Mouse (Mus musculus) ES-E14 (cell line): ENCODE measurements around the gene Gm21190.
"Not testable (repeated sequence)": the region's sequence is repeated elsewhere in the genome, so short reads cannot be mapped to it uniquely, and the experiment has no call there.

Experiments used
- CHD2 ChIP-seq: IDR thresholded peaks from 2 replicates; pipeline ENCODE4 v1.6.1; 2014; ENCODE audit warnings: mild to moderate bottlenecking, low read depth, low read length, inconsistent platforms
- HCFC1 ChIP-seq: IDR thresholded peaks from 2 replicates; pipeline ENCODE4 v1.6.1; 2012; ENCODE audit warnings: low read length, inconsistent platforms, borderline replicate concordance; ENCODE audit not compliant: insufficient read depth
- MAFK ChIP-seq: IDR thresholded peaks from 2 replicates; pipeline ENCODE4 v1.6.1; 2014; ENCODE audit warnings: mild to moderate bottlenecking, low read depth, low read length, inconsistent platforms; ENCODE audit not compliant: insufficient read depth
- ZC3H11A ChIP-seq: IDR thresholded peaks from 2 replicates; pipeline ENCODE4 v1.6.1; 2012; ENCODE audit warnings: low read depth, mild to moderate bottlenecking, inconsistent platforms, low read length, borderline replicate concordance
- ZNF384 ChIP-seq: IDR thresholded peaks from 2 replicates; pipeline ENCODE4 v1.6.1; 2012; ENCODE audit warnings: low read depth, low read length, inconsistent platforms

GRCm38 (mm10) chr5:15482815-15483214, 46.2 kb downstream of the Gm21190 start:
- not testable (repeated sequence) for TF ChIP-seq ZNF384, MAFK, CHD2, HCFC1, ZC3H11A
